Mouse (Mus musculus): Measurements from ENCODE around the gene Cyp2u1.

DNA sequence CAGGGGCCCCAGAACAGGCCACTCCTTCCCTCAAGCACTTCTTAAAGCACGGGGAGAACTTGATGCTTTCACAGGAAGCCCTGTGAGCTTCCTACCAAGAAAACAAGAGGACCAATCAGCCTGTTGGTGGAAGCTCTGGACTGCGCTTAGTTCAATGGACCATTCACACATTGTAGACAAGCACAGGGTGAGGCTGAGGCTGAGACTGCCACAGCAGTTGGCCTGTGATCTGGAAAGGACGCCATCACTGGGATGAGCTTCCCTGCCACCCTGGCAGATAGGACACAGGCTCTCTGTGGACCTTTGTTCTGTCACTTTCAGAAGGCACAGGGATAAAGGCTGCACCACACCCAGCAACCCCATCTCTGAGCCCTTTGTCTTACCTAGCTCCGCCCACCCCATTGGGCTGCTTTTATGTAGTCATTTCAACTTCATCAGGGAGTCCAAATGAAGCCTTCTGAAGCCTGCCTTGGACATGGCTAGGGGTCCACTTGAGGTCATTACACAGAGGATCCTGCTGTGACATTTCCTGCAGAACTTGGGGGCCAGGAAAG, 13.0 kb upstream of the Cyp2u1 start:
- no peak for TF ChIP-seq POLR2A (IDR thresholded peaks at IDR 0.05; ENCODE audit: extremely low read depth, insufficient read depth, low read length)
- no peak for TF ChIP-seq CTCF (IDR thresholded peaks at IDR 0.05; ENCODE audit: extremely low read depth, insufficient read depth, low read length)
